Mouse (Mus musculus): ENCODE data around the gene Otop1. TPM values are rescaled to one million over a fixed set of nuclear protein-coding genes. Genes with fewer than 3 reads are reported as not detected.

Gene Otop1
- polyA plus RNA-seq, 1 experiment = 0.06 TPM

DNA sequence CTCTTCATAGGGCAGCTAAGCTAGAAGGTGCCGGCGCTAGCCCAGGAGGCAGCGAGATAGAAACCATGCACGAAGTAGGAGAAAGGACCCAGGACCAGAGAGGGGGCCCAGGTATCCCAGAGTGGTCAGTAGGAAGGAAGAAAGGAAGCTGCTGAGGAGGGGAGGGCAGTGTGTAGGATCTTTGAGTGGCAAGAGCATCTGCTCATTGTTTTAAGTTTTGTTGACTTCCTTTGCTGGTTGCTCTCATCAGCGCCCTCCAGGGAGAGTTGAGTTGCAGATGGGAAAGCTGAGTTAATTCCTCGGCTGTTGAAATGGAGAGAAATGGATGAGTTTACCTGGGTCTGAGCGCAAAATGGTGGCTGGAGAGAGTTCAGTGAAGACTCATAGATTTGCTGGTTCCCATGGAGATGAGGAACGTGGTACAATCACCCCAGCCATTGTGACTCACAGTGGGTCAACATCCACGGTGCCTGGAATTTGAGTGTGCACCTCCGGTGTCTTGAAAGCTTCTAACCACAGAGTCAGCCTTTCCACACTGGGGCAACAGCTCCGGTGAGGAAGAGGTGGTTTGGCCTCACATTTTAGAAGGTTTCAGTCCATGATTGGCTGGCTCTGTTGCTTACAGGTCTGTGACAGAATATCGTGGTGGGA is 26.1 kb downstream of the Otop1 start:
- DNase-seq (ENCODE audit: low spot score) = no peak

- DNase-seq (ENCODE audit: low spot score) = no peak
These were observed 26.9 kb downstream of the Otop1 start for GRCm38 (mm10) chr5:38302651-38303050.

DNA sequence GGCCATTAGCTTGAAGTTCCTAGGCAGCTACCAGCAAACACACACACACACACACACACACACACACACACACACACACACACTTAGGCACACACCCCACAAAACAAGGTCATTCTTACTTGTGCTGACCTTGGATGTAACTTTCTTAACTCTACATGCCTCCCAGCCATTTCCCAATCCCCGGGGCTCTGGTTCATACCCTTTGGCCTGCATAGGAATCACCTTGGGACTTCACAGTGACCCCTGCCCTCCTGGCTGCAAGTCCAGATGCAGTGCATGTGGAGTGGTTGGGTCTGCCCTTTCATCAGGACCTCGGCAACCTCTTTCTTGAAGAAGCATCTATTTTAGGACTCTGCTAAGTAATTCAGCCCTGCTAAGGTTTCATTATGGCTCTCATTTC is 29.5 kb downstream of the Otop1 start:
- DNase-seq (ENCODE audit: low spot score) = no peak

GRCm38 (mm10) chr5:38307255-38308101 is 31.7 kb downstream of the Otop1 start:
- DNase-seq (ENCODE audit: low spot score) = peak; percentile 79

- no peak for DNase-seq (ENCODE audit: low spot score)
These were observed 33.1 kb downstream of the Otop1 start for GRCm38 (mm10) chr5:38308873-38309272.

- no peak for DNase-seq (ENCODE audit: low spot score)
These were observed 34.0 kb downstream of the Otop1 start for GRCm38 (mm10) chr5:38309795-38310194.

- DNase-seq (ENCODE audit: low spot score) = no peak
These were observed 43.4 kb downstream of the Otop1 start, which contains the start of gene Drd5 for GRCm38 (mm10) chr5:38318966-38319786. Gene Drd5 (plus strand): TSS chr5:38319367.

- DNase-seq (ENCODE audit: low spot score) = no peak
These were observed 57.6 kb downstream of the Otop1 start for GRCm38 (mm10) chr5:38333381-38333780.

DNA sequence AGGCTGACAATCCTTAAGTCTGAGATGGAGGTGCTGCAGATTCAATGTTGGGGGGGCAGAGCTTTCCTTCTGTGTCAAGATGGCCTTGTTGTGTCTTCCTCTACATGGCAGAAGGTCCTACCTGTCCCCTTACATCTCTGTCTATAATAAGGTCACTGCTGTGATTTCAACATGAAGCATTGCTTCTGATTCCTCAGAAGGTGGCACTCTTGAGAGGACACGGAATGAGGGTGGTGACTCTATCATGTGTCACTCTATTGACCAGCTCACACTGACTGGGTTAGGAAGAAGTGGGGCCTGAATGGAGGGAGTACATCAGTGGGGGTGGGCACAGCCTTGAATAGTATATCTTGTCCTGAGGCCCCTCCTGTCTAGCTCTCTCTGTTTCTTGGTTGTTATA is 58.8 kb downstream of the Otop1 start:
- DNase-seq (ENCODE audit: low spot score) = no peak

DNA sequence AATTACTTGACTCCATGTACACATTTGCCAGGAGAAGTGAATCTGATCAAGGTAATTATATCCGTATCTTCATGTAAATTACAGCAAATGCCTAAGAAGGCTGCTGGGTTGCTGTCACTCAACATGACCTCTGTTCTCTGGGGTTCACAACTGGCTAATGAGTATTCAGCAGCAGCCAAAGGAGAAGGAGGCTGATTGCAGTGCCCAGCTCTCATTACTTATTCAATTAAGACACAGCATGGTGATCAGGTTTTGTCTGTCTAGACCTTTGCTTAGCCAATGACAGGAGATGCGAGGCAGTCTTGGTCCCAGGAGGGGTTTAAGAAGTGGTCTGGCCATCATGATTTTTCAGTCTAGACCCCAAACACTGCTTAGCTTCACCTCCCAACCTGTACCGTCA is 67.3 kb downstream of the Otop1 start:
- no peak for DNase-seq (ENCODE audit: low spot score)

- no peak for DNase-seq (ENCODE audit: low spot score)
These were observed 71.1 kb downstream of the Otop1 start for GRCm38 (mm10) chr5:38346646-38347432.

- no peak for DNase-seq (ENCODE audit: low spot score)
These were observed 74.7 kb downstream of the Otop1 start for GRCm38 (mm10) chr5:38350351-38350929.

Other genes starting within 250 kb of the Otop1 start
- 25.0 and 28.7 TPM in 2 replicates for gene Stx18, start 237.2 kb upstream of the Otop1 start, polyA plus RNA-seq (2012; rRNA removed)
- gene Nsg1, start 116.1 kb upstream of the Otop1 start, polyA plus RNA-seq (2012; rRNA removed) = 13.9 and 16.9 TPM in 2 replicates
- 10.1 and 10.6 TPM in 2 replicates for gene Zbtb49, start 55.5 kb upstream of the Otop1 start, polyA plus RNA-seq (2012; rRNA removed)
- gene Lyar, start 55.5 kb upstream of the Otop1 start, polyA plus RNA-seq (2012; rRNA removed) = 25.1 and 28.0 TPM in 2 replicates
- 40.9 and 56.6 TPM in 2 replicates for gene Tmem128, start 15.8 kb upstream of the Otop1 start, polyA plus RNA-seq (2012; rRNA removed)
- gene Drd5, start 43.4 kb downstream of the Otop1 start, polyA plus RNA-seq (2012; rRNA removed) = not detected in 2 replicates
- gene Slc2a9, start 227.2 kb downstream of the Otop1 start, polyA plus RNA-seq (2012; rRNA removed) = 3.3 and 3.7 TPM in 2 replicates